Mouse (Mus musculus): ENCODE data around the gene Rcan2. TPM values are rescaled to one million over a fixed set of nuclear protein-coding genes. Genes with fewer than 3 reads are reported as not detected.

Rcan2 gene
- polyA plus RNA-seq, 1 experiment from 2014 or later: 44.1 TPM

GRCm38 (mm10) chr17:43906728-43907127 is 105.6 kb downstream of the Rcan2 start:
- H3K27me3 ChIP-seq (replicated peaks): no peaks in the 10 kb centered on the region
- H3K9me3 ChIP-seq (replicated peaks): no peaks in the 10 kb centered on the region
- ATAC-seq (ENCODE audit: insufficient number of reproducible peaks, low FRiP score): no peak
- H3K36me3 ChIP-seq: no peaks in the 10 kb centered on the region
- H3K27ac ChIP-seq (ENCODE audit: poor library complexity, severe bottlenecking): no peak overlapping the region
- peaks cover 18% of the 10 kb centered on the region for H3K4me1 ChIP-seq (replicated peaks)
- H3K9ac ChIP-seq: no peak overlapping the region
- H3K4me3 ChIP-seq: no peak overlapping the region
- H3K4me2 ChIP-seq: no peak overlapping the region

GRCm38 (mm10) chr17:43916128-43916527 is 115.0 kb downstream of the Rcan2 start:
- Histone ChIP-seq H3K27ac (ENCODE audit: poor library complexity, severe bottlenecking) (no peak overlapping the region), H3K9ac (no peak overlapping the region), H3K4me1 (replicated peaks) (no peaks in the 10 kb centered on the region), H3K4me3 (no peak overlapping the region), H3K36me3 (no peaks in the 10 kb centered on the region), H3K4me2 (no peak overlapping the region), H3K27me3 (replicated peaks) (no peaks in the 10 kb centered on the region), H3K9me3 (replicated peaks) (peaks cover 8% of the 10 kb centered on the region)
- 74% methylated on average over 8 of the region's 8 CpGs for WGBS
- no peak for ATAC-seq (ENCODE audit: insufficient number of reproducible peaks, low FRiP score)

- ATAC-seq (ENCODE audit: insufficient number of reproducible peaks, low FRiP score): no peak
- Histone ChIP-seq H3K27me3 (replicated peaks) (no peaks in the 10 kb centered on the region), H3K27ac (ENCODE audit: poor library complexity, severe bottlenecking) (no peak overlapping the region), H3K9ac (no peak overlapping the region), H3K36me3 (no peaks in the 10 kb centered on the region), H3K9me3 (replicated peaks) (peaks cover 8% of the 10 kb centered on the region), H3K4me1 (replicated peaks) (no peaks in the 10 kb centered on the region), H3K4me3 (no peak overlapping the region), H3K4me2 (no peak overlapping the region)
- WGBS: 72% methylated on average over 5 of the region's 5 CpGs
Measured at GRCm38 (mm10) chr17:43917143-43917542, 116.0 kb downstream of the Rcan2 start.

GRCm38 (mm10) chr17:43929856-43930255 is 128.7 kb downstream of the Rcan2 start:
- Histone ChIP-seq H3K9ac (no peak overlapping the region), H3K4me2 (no peak overlapping the region), H3K4me3 (no peak overlapping the region), H3K4me1 (replicated peaks) (0 out of 2 replicates have a peak, but pooled peaks cover 8% of the 10 kb centered on the region), H3K27ac (ENCODE audit: poor library complexity, severe bottlenecking) (no peak overlapping the region), H3K27me3 (replicated peaks) (no peaks in the 10 kb centered on the region), H3K36me3 (no peaks in the 10 kb centered on the region; the same call in 1 of the 2 replicates), H3K9me3 (replicated peaks) (peaks cover 8% of the 10 kb centered on the region; the same call in 1 of the 2 replicates)
- no peak for ATAC-seq (ENCODE audit: insufficient number of reproducible peaks, low FRiP score)
- 91% methylated on average over 4 of the region's 4 CpGs for WGBS

GRCm38 (mm10) chr17:43931731-43932130 is 130.6 kb downstream of the Rcan2 start:
- H3K27me3 ChIP-seq (replicated peaks): no peaks in the 10 kb centered on the region
- H3K4me2 ChIP-seq: no peak overlapping the region
- H3K9me3 ChIP-seq (replicated peaks): peaks cover 8% of the 10 kb centered on the region; the same call in 1 of the 2 replicates
- no peak for ATAC-seq (ENCODE audit: insufficient number of reproducible peaks, low FRiP score)
- 0 out of 2 replicates have a peak, but pooled peaks cover 2% of the 10 kb centered on the region for H3K4me1 ChIP-seq (replicated peaks)
- no peak overlapping the region for H3K9ac ChIP-seq
- H3K4me3 ChIP-seq: no peak overlapping the region
- no peak overlapping the region for H3K27ac ChIP-seq (ENCODE audit: poor library complexity, severe bottlenecking)
- 68% methylated on average over 11 of the region's 11 CpGs for WGBS
- no peaks in the 10 kb centered on the region; the same call in 1 of the 2 replicates for H3K36me3 ChIP-seq

- Histone ChIP-seq H3K4me1 (replicated peaks) (0 out of 2 replicates have a peak, but pooled peaks cover 2% of the 10 kb centered on the region), H3K27me3 (replicated peaks) (no peaks in the 10 kb centered on the region), H3K4me3 (no peak overlapping the region), H3K27ac (ENCODE audit: poor library complexity, severe bottlenecking) (no peak overlapping the region), H3K9ac (no peak overlapping the region), H3K36me3 (no peaks in the 10 kb centered on the region; the same call in 1 of the 2 replicates), H3K9me3 (replicated peaks) (peaks cover 8% of the 10 kb centered on the region; the same call in 1 of the 2 replicates), H3K4me2 (no peak overlapping the region)
- WGBS: 78% methylated on average over 9 of the region's 9 CpGs
- ATAC-seq (ENCODE audit: insufficient number of reproducible peaks, low FRiP score): no peak
Measured at GRCm38 (mm10) chr17:43934056-43934455, 132.9 kb downstream of the Rcan2 start.

- Histone ChIP-seq H3K27me3 (replicated peaks) (no peaks in the 10 kb centered on the region), H3K36me3 (no peaks in the 10 kb centered on the region), H3K4me1 (replicated peaks) (peaks cover 20% of the 10 kb centered on the region), H3K4me2 (peak overlapping the region; percentile 54), H3K9ac (no peak overlapping the region), H3K9me3 (replicated peaks) (no peaks in the 10 kb centered on the region), H3K27ac (ENCODE audit: poor library complexity, severe bottlenecking) (peak overlapping the region; percentile 23), H3K4me3 (0 out of 2 replicates have a peak overlapping the region, but pooled peaks have one; percentile 26)
- no peak for ATAC-seq (ENCODE audit: insufficient number of reproducible peaks, low FRiP score)
- WGBS: 23% methylated on average over 5 of the region's 5 CpGs
Measured at GRCm38 (mm10) chr17:43952219-43952618, 151.1 kb downstream of the Rcan2 start.

- Histone ChIP-seq H3K27me3 (replicated peaks) (no peaks in the 10 kb centered on the region), H3K36me3 (no peaks in the 10 kb centered on the region), H3K4me3 (peak overlapping the region; percentile 26), H3K4me1 (replicated peaks) (peaks cover 20% of the 10 kb centered on the region), H3K9ac (peak overlapping the region; percentile 31; the same call in 1 of the 2 replicates), H3K27ac (ENCODE audit: poor library complexity, severe bottlenecking) (peak overlapping the region; percentile 23), H3K9me3 (replicated peaks) (no peaks in the 10 kb centered on the region), H3K4me2 (peak overlapping the region; percentile 54)
- ATAC-seq (ENCODE audit: insufficient number of reproducible peaks, low FRiP score): peak; percentile 63; the same call in 1 of the 2 replicates
- WGBS: 28% methylated on average over 17 of the region's 17 CpGs
Measured at GRCm38 (mm10) chr17:43952661-43953534, 151.7 kb downstream of the Rcan2 start.

- H3K36me3 ChIP-seq: no peaks in the 10 kb centered on the region
- H3K27me3 ChIP-seq (replicated peaks): no peaks in the 10 kb centered on the region
- H3K27ac ChIP-seq (ENCODE audit: poor library complexity, severe bottlenecking): no peak overlapping the region
- H3K9me3 ChIP-seq (replicated peaks): no peaks in the 10 kb centered on the region
- 84% methylated on average over 10 of the region's 10 CpGs for WGBS
- peak overlapping the region; percentile 54 for H3K4me2 ChIP-seq
- no peak for ATAC-seq (ENCODE audit: insufficient number of reproducible peaks, low FRiP score)
- H3K4me1 ChIP-seq (replicated peaks): peaks cover 20% of the 10 kb centered on the region
- H3K9ac ChIP-seq: 0 out of 2 replicates have a peak overlapping the region, but pooled peaks have one; percentile 31
- H3K4me3 ChIP-seq: 0 out of 2 replicates have a peak overlapping the region, but pooled peaks have one; percentile 26
Measured at GRCm38 (mm10) chr17:43953535-43953918, 152.4 kb downstream of the Rcan2 start.

- H3K4me1 ChIP-seq (replicated peaks): no peaks in the 10 kb centered on the region
- WGBS: 78% methylated on average over 3 of the region's 3 CpGs
- no peak overlapping the region for H3K4me2 ChIP-seq
- H3K27me3 ChIP-seq (replicated peaks): no peaks in the 10 kb centered on the region
- no peak overlapping the region for H3K27ac ChIP-seq (ENCODE audit: poor library complexity, severe bottlenecking)
- H3K4me3 ChIP-seq: no peak overlapping the region
- no peak for ATAC-seq (ENCODE audit: insufficient number of reproducible peaks, low FRiP score)
- no peaks in the 10 kb centered on the region for H3K36me3 ChIP-seq
- H3K9me3 ChIP-seq (replicated peaks): no peaks in the 10 kb centered on the region
- no peak overlapping the region for H3K9ac ChIP-seq
Measured at GRCm38 (mm10) chr17:43959797-43960196, 158.6 kb downstream of the Rcan2 start.

- Histone ChIP-seq H3K27me3 (replicated peaks) (no peaks in the 10 kb centered on the region), H3K4me3 (no peak overlapping the region), H3K9ac (no peak overlapping the region), H3K4me2 (no peak overlapping the region), H3K4me1 (replicated peaks) (0 out of 2 replicates have a peak, but pooled peaks cover 1% of the 10 kb centered on the region), H3K36me3 (no peaks in the 10 kb centered on the region), H3K27ac (ENCODE audit: poor library complexity, severe bottlenecking) (no peak overlapping the region), H3K9me3 (replicated peaks) (no peaks in the 10 kb centered on the region)
- 72% methylated on average over 10 of the region's 10 CpGs for WGBS
- no peak for ATAC-seq (ENCODE audit: insufficient number of reproducible peaks, low FRiP score)
Measured at GRCm38 (mm10) chr17:43969943-43970342, 168.8 kb downstream of the Rcan2 start.

All from heart, embryonic 12.5 days (tissue).